Mouse (Mus musculus) kidney, embryonic 14.5 days (tissue): ENCODE results near the gene Crlf1. TPM values are rescaled to one million over a fixed set of nuclear protein-coding genes. Genes with fewer than 3 reads are reported as not detected.

ENCODE experiments used
- ATAC-seq: fragments of 200-750 bp; cut with Nextera tagmentation; 2 replicates; pipeline ENCODE4 v1.8.0; 2017; ENCODE audit warnings: moderate number of reproducible peaks, mild to moderate bottlenecking, moderate TSS enrichment, moderate library complexity; ENCODE audit not compliant: low FRiP score, low TSS enrichment
- H3K27ac ChIP-seq: fragments of 300-500 bp; sonication (generic); 2 replicates; pipeline ENCODE4 v1.5.1; 2014; ENCODE audit warnings: low read depth, mild to moderate bottlenecking, low read length, moderate library complexity, mixed read lengths
- H3K27me3 ChIP-seq: fragments of 300-500 bp; sonication (generic); 2 replicates; pipeline ENCODE4 v1.6.1; 2014; ENCODE audit warnings: mild to moderate bottlenecking, low read length; ENCODE audit not compliant: control insufficient read depth, insufficient read depth
- H3K36me3 ChIP-seq: fragments of 300-500 bp; sonication (generic); 2 replicates; pipeline ENCODE4 v1.6.1; 2014; ENCODE audit warnings: low read length, mixed read lengths; ENCODE audit not compliant: control insufficient read depth, insufficient read depth
- H3K4me1 ChIP-seq: fragments of 300-500 bp; sonication (generic); 2 replicates; pipeline ENCODE4 v1.6.1; 2014; ENCODE audit warnings: low read length, mixed read lengths; ENCODE audit not compliant: control insufficient read depth, insufficient read depth
- H3K4me2 ChIP-seq: fragments of 300-500 bp; sonication (generic); replicated peaks from 2 replicates; pipeline ENCODE4 v1.6.1; 2014; ENCODE audit warnings: low read depth, mild to moderate bottlenecking, low read length
- H3K4me3 ChIP-seq: fragments of 300-500 bp; sonication (generic); 2 replicates; pipeline ENCODE4 v1.5.1; 2014; ENCODE audit warnings: mild to moderate bottlenecking, low read length
- H3K9ac ChIP-seq: fragments of 300-500 bp; sonication (generic); 2 replicates; pipeline ENCODE4 v1.6.1; 2014; ENCODE audit warnings: low read depth, mild to moderate bottlenecking, low read length, moderate library complexity
- H3K9me3 ChIP-seq: fragments of 300-500 bp; sonication (generic); 2 replicates; pipeline ENCODE4 v1.6.1; 2016; ENCODE audit warnings: low read length; ENCODE audit not compliant: control insufficient read depth
- WGBS: fragments of 180-500 bp; shearing (Covaris S2); extraction: QIAGEN DNeasy Blood & Tissue Kit; methylation state at CpG from one replicate; pipeline ENCODE4 v1.1.7; 2014; 5-methylcytosine and 5-hydroxymethylcytosine counted together
- polyA plus RNA-seq: library from polyadenylated mRNA; unstranded; fragments of >200 nt; fragmentation: Nextera tagmentation; extraction: Ambion mirVana; gene quantifications from 2 replicates; pipeline ENCODE4 v1.2.1, GENCODE M21; 2014

Gene Crlf1
- polyA plus RNA-seq, 1 experiment from 2014 or later = 26.7 TPM

DNA sequence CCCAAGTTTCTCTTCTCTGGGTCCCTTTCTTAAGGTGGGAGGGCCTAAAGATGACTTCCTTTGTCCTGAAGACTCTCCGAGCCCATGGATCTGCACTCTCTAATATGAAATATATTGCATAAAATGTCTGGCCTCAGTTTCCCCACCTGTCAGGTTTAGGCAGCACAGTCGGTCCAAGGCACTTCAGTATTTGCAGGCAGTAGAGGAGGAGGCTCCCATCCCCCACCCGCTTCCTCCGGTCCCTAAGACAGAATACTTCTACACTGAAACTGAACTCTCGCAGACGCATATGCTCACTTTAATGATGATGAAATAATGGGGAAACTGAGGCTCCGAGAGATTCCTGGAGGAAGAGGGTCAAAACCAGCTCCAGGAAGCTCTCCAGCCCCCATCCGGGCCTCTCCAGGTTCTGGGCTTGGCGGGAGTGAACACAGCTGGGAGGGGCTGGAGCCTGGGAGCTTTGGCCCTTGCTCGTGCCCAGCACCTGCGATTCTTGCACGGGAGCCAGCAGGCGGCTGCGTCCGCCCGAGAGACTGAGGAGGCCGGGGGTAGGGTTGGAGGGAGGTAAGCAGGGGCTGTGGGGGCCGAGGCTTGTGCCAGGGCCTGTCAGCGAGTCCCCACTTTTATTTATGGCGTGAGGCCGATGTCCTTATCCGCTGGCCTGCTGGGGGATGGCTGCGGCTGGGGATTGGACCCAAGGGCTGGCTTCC, 9.0 kb downstream of the Crlf1 start:
- Histone ChIP-seq H3K9ac (no peak overlapping the region), H3K27ac (no peak overlapping the region), H3K27me3 (peaks cover 69% of the 10 kb centered on the region), H3K36me3 (peaks cover 3% of the 10 kb centered on the region; the same call in 1 of the 2 replicates), H3K4me1 (peaks cover 29% of the 10 kb centered on the region), H3K4me3 (no peak overlapping the region), H3K9me3 (no peaks in the 10 kb centered on the region), H3K4me2 (no peak overlapping the region; the same call in 1 of the 2 replicates)
- ATAC-seq = no peak
- 14% methylated on average over 23 of the region's 23 CpGs for WGBS

DNA sequence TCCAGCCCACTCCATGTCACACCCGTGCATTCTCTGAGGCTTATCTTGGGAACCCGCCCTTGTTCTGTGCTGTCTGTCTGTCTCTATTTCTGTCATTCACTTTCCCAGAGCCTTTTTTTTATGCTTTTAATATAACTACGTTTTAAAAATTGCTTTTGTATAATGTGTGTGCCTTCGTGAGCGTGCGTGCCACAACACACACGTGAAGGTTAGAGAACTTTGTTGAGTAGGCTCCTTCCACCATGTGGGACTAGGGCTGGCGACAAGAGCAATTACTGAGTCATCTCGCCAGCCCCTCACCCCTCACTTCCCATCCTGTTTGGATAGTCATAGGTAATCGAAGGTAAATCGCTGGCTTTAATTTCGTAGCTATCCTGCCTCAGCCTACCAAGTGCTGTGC, 9.6 kb downstream of the Crlf1 start:
- 36% methylated on average over 12 of the region's 12 CpGs for WGBS
- peaks cover 63% of the 10 kb centered on the region for H3K27me3 ChIP-seq
- H3K4me3 ChIP-seq = no peak overlapping the region
- H3K36me3 ChIP-seq = peaks cover 9% of the 10 kb centered on the region
- no peaks in the 10 kb centered on the region for H3K9me3 ChIP-seq
- ATAC-seq = no peak
- no peak overlapping the region; the same call in 1 of the 2 replicates for H3K4me2 ChIP-seq
- H3K27ac ChIP-seq = no peak overlapping the region
- H3K4me1 ChIP-seq = peaks cover 29% of the 10 kb centered on the region
- no peak overlapping the region for H3K9ac ChIP-seq

DNA sequence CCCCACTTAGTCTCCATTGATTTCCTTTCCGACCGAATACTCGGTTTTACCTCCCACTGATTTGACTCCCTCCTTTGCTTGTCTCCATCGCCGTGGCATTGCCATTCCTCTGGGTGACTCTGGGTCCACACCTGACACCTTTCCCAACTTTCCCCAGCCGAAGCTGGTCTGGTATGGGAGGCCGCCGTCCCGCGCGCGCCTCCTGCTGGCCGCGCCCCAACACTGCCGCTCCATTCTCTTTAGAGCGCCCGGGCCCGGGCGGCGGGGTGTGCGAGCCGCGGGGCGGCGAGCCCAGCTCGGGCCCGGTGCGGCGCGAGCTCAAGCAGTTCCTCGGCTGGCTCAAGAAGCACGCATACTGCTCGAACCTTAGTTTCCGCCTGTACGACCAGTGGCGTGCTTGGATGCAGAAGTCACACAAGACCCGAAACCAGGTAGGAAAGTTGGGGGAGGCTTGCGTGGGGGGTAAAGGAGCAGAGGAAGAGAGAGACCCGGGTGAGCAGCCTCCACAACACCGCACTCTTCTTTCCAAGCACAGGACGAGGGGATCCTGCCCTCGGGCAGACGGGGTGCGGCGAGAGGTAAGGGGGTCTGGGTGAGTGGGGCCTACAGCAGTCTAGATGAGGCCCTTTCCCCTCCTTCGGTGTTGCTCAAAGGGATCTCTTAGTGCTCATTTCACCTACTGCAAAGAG, 10.2 kb downstream of the Crlf1 start:
- Histone ChIP-seq H3K4me1 (peaks cover 29% of the 10 kb centered on the region), H3K4me2 (0 out of 2 replicates have a peak overlapping the region, but pooled peaks have one; percentile 1), H3K27ac (no peak overlapping the region), H3K9ac (no peak overlapping the region), H3K27me3 (peaks cover 57% of the 10 kb centered on the region), H3K4me3 (no peak overlapping the region), H3K9me3 (no peaks in the 10 kb centered on the region), H3K36me3 (peaks cover 16% of the 10 kb centered on the region)
- ATAC-seq = 0 out of 2 replicates have a peak, but pooled peaks have one; percentile 7
- WGBS = 13% methylated on average over 46 of the region's 46 CpGs

DNA sequence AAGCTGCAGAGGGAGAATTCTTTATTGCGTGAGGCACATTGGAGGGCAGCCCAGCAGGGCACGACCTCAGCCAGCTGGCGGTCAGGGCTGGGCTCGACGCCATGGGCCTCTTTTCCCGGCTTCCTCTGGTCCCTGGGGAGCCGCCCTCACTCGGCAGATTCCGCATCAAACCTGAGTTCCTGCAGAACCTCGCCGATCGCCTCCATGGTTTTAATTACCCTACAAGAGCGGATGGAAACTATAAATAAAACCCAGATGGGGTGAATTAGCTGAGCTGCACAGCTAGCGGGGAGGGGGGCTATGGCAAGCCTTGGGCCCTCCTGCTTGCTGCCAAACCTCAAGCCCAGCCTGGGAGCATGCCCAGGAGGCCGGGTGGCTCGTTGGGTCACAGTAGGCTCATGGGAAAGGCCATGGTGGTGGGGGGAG, 11.3 kb downstream of the Crlf1 start:
- ATAC-seq = no peak
- Histone ChIP-seq H3K27ac (no peak overlapping the region), H3K9me3 (no peaks in the 10 kb centered on the region), H3K9ac (no peak overlapping the region), H3K36me3 (peaks cover 27% of the 10 kb centered on the region), H3K4me1 (peaks cover 38% of the 10 kb centered on the region), H3K27me3 (peaks cover 47% of the 10 kb centered on the region), H3K4me2 (no peak overlapping the region), H3K4me3 (no peak overlapping the region)
- WGBS = 41% methylated on average over 16 of the region's 16 CpGs

DNA sequence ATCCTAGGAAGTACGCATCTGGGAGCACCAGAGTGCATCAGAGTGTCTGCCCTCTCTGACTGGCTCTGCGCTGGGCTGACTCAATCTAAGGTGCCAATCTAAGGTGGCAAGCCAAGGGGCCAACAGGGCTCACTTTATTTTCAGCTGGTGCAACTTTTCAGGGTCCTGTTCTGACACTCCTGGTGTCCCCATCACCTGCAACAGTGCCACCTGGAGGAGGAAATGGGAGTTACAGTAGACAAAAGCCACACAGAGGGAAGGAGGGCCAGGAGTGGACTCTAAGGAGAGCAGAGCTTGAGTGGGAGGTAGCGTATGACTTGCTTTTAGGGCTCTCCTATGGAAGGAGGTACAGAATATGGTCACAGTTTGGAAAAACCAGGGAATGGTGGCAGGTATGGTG, 11.9 kb downstream of the Crlf1 start:
- Histone ChIP-seq H3K9ac (no peak overlapping the region), H3K4me3 (no peak overlapping the region), H3K36me3 (peaks cover 27% of the 10 kb centered on the region), H3K4me1 (peaks cover 38% of the 10 kb centered on the region), H3K27ac (no peak overlapping the region), H3K4me2 (no peak overlapping the region), H3K9me3 (no peaks in the 10 kb centered on the region), H3K27me3 (peaks cover 41% of the 10 kb centered on the region)
- no peak for ATAC-seq
- WGBS = 75% methylated on average over 3 of the region's 3 CpGs

DNA sequence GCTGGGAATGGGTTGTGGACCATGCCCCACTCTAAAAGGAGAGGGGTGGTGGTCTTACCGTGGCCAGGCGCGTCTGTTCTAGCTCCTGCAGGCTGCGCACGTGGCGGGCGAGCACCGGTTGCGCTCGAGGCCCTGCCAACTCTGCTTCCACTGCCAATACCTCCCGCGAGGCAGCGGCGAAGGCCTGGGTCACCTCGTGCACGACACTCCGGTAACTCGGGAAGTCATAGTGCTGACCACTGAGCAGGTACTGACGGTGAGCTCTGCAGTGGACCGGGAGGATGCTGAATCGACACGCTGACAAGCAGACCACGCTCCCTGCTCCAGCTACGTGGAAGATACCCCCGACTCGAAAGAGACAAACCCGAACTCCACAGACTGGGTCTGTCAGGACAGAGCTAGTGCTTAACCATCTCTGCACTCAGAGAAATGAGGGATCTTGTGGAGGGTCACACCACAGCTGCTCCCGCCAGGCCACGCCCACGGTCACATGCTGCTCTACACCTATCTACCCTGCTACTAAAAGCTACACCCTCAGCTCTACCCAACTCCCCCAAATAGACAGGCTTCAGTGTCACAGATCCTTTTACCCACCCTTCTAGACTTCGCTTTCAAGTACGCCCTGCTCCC, 12.9 kb downstream of the Crlf1 start:
- 38% methylated on average over 32 of the region's 32 CpGs for WGBS
- H3K4me3 ChIP-seq = peak overlapping the region; percentile 77
- no peak overlapping the region for H3K27ac ChIP-seq
- peaks cover 32% of the 10 kb centered on the region for H3K27me3 ChIP-seq
- no peaks in the 10 kb centered on the region for H3K9me3 ChIP-seq
- peak overlapping the region; percentile 90 for H3K9ac ChIP-seq
- ATAC-seq = peak; percentile 30
- peaks cover 27% of the 10 kb centered on the region for H3K36me3 ChIP-seq
- H3K4me2 ChIP-seq = peak overlapping the region; percentile 80
- H3K4me1 ChIP-seq = peaks cover 36% of the 10 kb centered on the region

DNA sequence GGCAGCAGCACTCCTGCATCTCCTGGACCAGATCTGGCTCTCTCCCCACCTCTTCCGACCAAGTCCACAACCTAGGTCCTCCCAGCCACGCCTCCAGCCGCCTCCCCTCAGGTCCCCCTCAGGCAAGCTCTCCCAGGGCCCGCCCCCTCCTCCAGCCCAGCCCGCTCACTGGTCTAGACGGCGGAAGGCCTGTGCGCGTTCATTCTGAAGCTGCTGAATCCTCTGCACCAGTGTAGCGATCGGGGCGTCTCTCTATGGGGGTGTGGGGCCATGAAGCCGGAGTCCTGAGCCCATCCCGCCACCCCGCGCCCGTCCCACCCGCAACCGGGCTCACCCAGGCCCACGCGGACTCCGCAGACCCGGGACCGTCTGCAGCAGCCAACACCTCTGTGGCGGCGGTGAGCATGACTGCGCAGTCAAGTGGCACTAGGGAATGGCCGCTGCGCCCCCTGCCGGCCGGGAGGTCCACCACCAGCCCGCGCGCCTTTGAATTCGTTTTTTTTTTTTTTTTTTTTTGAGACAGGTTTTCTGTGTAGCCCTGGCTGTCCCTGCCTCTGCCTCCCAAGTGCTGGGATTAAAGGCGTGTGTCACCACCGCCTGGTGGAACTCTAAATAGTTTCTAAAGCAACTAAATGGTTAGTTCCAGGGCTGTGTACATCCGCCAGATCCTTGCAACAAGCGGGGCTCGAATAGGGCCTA, 13.5 kb downstream of the Crlf1 start, which contains the start of gene Rex1bd:
Rex1bd (minus strand) TSS at position 425 of the 699 bp plus-strand sequence.
- ATAC-seq = peak; percentile 88
- Histone ChIP-seq H3K4me3 (peak within 1 kb of the TSS; percentile 77), H3K27me3 (peaks cover 25% of the 10 kb centered on the region), H3K9ac (peak within 1 kb of the TSS; percentile 90), H3K4me1 (peaks cover 34% of the 10 kb centered on the region), H3K9me3 (no peaks in the 10 kb centered on the region), H3K36me3 (peaks cover 27% of the 10 kb centered on the region), H3K27ac (peak within 1 kb of the TSS; percentile 87), H3K4me2 (peak within 1 kb of the TSS; percentile 80)
- 3% methylated on average over 39 of the region's 40 CpGs for WGBS

DNA sequence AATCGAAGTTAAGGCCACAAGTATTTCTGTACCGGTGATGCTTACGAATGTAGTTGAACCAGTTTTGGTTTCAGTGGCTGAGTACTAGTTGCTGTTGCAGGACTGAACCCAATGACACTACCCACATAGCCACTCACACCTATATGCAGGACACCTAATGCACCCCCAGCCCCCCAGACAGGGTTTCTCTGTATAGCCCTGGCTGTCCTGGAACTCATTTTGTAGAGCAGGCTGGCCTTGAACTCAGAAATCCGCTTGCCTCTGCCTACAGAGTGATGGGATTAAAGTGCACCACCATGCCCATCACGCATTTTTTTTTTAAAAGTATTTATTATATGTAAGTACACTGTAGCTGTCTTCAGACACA, 14.1 kb downstream of the Crlf1 start:
- no peak for ATAC-seq
- peak overlapping the region; percentile 80; the same call in 1 of the 2 replicates for H3K4me2 ChIP-seq
- no peaks in the 10 kb centered on the region for H3K9me3 ChIP-seq
- 77% methylated on average over 5 of the region's 5 CpGs for WGBS
- H3K36me3 ChIP-seq = peaks cover 30% of the 10 kb centered on the region
- 0 out of 2 replicates have a peak overlapping the region, but pooled peaks have one; percentile 55 for H3K27ac ChIP-seq
- 0 out of 2 replicates have a peak overlapping the region, but pooled peaks have one; percentile 90 for H3K9ac ChIP-seq
- H3K4me3 ChIP-seq = peak overlapping the region; percentile 77; the same call in 1 of the 2 replicates
- peaks cover 20% of the 10 kb centered on the region; the same call in 1 of the 2 replicates for H3K27me3 ChIP-seq
- H3K4me1 ChIP-seq = peaks cover 33% of the 10 kb centered on the region
